Mouse (Mus musculus) thymus, postnatal 0 days (tissue): ENCODE data around the gene Mdfi. TPM values are rescaled to one million over a fixed set of nuclear protein-coding genes. Genes with fewer than 3 reads are reported as not detected.

Experiments used
- DNase-seq: peaks from one replicate; pipeline ENCODE4 v3.0.0-alpha.2; 2015; ENCODE audit warnings: low spot score
- polyA plus RNA-seq: library from polyadenylated mRNA; unstranded; fragments of >200 nt; fragmentation: Nextera tagmentation; extraction: Ambion mirVana; gene quantifications from 2 replicates; pipeline ENCODE4 v1.2.1, GENCODE M21; 2015

Gene Mdfi
- polyA plus RNA-seq, 1 experiment from 2014 or later, result 3.5 TPM

DNA sequence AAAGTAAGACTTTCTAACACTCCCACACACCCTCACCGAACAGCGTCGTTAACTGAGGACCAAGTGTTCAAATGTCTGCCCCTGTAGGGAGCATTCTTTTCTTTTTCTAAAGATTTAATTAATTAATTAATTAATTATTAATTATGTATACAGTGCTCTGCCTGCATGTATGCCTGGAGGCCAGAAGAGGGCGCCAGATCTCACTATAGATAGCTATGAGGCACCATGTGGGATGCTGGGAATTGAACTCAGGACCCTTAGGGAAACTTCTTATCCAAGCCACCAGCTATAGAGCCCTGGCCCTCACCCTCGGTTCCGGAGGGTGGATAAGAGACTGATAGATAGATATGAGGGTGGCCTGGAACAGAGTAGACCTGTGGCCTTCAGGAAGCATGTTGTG is 13.5 kb upstream of the Mdfi start:
- no peak for DNase-seq

DNA sequence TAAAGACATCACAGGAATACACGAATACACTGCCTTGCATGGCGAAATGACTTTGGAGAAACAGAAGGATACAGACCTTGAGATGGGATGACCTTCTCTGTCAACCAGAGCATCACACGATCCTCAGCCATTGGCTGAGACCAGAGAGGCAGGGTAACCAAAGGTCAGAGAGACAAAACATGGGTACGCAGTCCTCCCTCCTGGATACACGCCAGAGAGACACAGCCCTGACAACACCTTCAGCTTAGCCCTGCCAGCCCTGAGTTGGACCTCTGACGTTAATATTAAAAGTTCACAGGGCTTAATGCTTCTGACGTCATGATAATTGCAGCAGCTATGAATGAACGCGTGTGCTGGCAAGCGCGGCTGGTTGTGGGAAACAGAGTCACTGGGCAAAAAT is 11.1 kb upstream of the Mdfi start:
- DNase-seq, result no peak

DNA sequence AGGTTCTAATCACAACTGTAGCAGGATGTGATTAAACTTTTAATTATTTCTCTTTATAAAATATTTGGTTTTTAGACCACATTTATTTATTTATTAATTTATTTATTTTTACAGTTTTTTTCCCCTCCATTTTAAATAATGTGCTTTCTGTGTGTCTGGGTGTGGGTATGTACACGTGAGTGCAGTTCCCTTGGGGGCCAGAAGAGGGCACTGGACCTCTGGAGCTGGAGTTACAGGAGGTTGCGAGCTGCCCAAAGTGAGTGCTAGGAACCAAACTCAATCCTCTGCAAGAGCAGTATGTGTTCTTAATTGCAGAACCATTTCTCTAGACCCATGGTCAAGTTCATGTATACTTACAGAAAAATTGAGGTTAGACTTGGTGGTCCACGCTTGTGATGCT is 9.0 kb upstream of the Mdfi start:
- no peak for DNase-seq

DNA sequence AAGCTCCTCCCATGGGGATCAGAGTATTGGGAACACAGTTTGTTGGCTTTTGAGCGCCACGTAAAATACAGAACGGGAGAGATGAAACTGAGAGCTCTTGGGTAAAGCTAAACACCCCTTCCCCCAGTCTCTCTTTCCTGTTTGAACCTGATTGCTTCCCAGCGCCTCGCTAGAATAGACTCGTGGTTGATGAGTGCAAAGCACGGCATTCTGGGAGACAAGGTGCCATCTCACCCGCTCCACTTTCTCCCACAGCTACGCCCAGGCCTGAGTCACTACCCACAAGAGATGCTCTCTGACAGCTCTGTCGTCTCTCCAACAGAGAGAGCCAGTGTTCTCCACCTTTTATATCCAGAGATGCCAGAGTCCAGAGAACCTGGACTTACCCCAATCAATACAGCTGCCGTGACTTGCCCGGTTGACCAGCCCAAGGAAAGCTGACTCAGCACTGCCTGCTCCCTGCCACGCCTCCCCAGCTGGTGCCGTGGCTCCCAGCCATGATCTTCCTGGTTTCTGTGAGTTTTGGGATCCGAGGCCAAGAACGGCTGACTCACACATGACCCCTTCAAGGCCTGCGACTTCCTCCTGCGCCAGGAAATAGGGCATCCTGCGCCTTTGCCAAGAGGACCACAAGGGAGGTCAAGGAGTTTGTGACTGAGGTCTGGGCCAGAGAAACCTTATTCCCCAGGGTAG is 7.6 kb upstream of the Mdfi start:
- DNase-seq, result no peak

DNA sequence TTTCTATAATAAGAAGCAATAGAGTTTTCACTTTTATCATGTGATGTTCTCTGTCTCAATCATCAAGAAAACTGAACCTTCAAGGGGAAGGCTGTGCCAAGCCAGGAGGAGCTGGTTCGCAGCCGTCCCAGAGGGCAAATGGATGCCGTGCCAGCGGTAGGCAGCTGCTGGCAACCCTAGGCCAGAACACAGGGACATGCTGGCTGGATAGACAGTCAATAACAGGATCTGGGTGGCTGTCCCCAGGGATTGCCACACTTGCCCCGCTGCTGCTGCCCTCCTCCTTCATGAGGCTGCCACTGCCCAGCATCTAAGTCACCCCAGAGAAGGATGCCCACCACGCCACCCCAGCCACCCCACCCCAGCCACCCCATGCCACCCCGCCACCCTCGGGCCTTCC is 7.0 kb upstream of the Mdfi start:
- DNase-seq, result no peak

DNA sequence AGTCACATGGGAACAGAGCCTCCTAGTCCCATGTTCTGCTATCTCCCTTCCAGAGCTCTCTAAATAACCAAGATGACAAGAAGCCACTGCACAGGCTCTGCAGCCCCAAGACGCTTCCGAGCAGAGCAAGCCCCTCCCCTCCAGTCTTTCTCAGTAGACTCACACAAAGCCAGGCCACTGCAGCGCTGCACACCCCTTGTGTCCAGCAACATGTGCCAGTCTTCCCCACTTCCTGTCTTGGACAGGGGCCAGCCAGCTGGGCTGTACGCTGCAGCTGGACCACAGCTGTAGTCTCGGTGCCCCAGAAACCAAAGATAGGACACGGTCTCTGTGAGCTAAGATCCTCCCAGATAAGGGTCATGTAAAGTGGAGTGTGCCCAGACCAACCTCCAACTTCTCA is 3.3 kb upstream of the Mdfi start:
- DNase-seq, result no peak

DNA sequence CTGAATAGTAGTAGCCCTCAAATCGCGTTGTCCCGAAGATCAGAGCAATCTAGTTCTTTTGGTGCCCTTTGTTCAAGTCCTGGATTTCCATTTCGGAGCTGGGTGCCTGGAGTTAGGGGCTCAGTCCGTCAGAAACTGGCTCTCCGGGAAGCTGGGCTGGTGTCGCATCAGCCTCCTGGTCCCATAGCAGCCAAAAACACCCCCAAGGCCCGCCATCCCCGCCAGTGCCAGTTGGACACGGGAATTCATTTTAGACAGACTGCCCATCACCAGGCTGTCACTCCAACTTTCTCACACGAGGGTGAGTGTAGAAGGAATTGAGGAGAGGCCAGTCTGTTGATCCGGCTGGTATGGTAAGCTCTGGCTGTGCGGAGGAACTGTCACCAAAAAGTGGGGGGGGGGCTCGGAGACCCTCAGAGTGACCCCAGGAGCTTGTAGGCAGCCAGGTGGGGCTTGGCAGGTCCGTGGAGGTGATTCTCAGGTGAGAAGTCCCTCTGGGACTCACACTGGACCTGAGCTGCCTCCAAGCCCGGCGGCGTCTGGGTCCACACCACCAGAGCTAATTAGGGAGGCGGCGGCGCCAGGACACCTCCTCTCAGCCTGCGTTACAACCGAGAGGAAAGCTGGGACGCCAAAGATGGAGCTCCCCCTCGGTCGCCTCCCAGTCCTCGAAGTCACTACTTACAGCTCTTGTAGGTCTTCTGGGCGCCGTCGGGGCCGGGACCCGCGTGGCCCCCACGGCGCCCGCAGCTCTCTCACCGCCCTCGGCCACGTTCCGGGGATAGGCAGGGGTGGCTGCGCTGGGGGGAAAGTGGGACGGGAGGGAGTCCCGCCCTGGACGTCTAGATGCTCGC is 636 bp downstream of the Mdfi start:
- no peak for DNase-seq

DNA sequence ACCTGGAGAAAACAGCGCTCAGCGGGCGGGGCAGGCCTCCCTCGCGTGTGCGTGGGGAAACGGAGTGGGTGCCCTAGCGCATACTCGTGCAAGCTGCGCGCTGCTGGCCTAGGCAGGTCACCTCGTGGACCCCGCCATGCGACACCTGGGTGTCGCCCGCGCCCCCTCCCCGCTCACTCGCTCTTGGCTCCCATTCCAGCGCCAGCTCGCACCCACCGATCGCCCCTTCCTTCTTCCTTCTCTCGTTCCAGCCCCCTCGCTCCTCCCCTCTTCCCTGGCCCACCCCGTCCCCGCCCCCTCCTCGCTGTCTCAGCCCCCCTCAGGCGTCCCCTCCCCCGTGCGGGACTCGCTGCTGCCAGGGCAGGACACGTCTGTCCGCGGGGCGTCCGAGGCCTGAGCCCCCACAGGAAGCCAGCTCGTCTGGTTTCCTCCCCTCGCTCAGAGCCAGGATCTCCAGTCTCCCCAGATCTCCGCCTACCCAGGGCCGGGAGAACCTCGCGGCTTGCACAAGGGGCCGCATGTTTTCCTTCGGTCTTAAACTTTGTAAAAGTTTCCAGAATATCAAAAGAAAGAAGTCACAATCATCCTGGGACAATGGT is 1.4 kb downstream of the Mdfi start:
- peak; percentile 31 for DNase-seq

DNA sequence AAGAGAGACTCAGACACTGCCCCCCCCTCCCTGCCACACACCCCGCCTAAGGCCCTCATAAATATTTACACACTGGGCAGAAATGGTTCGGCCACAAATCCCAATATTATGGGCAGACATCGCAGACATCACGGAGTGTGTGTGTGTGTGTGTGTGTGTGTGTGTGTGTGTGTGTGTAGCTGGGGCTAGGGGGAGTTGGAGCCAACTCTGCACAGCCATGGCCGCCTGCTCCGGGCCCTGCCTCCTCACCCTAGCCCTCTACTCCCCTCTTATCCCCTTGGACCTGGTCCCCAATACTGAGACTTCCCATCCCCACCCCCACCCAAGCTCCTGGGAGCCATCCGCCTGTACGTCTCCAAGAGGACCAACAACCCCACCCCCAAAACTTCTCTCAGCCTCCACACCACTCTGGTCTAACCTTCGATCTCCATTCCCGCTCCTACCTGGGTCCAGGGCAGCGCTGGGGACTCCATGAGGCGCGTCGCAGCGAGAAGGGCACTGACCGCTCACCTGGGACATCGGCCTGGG is 1.9 kb downstream of the Mdfi start:
- DNase-seq, result no peak

DNA sequence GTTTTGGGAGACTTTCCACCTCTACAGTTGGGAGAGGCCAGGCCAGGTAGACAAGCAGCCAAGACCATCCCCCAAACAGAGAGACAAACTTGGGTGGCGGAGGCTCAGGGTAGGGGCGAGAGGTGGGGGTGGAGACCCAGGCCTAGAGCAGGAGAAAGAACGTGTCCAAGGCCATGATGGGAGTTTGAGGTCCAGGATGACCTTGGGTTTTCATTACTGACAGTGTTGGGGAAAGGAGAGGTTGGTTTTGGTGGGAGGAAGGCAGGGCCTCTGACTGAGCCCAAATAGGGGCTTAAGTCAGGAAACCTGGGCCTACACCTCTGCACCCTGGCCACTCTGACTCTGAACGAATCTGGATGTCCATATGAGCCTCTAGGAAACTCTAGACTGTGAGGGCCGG is 2.7 kb downstream of the Mdfi start:
- DNase-seq, result no peak

DNA sequence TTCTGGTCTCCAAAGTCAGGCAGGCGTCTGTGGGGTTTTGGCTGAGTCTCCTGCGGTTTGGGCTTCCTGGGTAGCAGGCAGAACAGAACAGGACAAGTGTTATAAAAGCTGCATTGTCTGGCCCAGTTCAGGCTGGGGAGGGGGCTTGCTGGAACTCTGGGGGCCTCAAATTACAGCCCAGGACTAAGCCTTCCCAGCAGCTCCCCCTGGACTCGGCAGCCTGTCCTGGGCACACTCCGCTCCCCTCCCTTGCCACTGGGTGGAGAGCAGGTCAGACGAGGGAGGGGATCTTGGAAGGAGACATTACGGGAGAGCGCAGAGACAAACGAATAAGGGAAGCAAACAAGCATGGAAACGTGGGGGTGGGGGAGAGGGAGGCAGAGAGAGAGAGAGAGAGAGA is 3.3 kb downstream of the Mdfi start:
- no peak for DNase-seq

DNA sequence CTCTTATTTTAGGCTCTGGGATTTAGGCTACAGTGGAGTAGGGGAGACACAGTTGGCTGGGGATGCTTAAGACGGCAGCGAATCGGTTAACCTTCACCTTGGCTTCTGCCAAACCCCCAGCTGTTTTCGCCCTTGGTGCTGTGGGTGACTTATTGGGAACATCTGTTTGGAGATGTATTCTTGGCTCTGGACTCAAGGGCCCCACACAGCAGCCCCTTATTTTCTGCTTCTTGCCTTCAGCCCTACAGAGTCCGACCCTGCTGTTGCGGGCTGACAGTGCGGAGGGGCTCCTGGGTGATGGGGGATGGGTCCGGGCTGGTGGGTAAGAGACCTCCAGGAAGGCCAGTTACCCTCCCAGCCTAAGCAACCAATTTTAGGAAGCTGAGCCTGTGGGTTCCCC is 13.2 kb downstream of the Mdfi start:
- DNase-seq, result no peak

DNA sequence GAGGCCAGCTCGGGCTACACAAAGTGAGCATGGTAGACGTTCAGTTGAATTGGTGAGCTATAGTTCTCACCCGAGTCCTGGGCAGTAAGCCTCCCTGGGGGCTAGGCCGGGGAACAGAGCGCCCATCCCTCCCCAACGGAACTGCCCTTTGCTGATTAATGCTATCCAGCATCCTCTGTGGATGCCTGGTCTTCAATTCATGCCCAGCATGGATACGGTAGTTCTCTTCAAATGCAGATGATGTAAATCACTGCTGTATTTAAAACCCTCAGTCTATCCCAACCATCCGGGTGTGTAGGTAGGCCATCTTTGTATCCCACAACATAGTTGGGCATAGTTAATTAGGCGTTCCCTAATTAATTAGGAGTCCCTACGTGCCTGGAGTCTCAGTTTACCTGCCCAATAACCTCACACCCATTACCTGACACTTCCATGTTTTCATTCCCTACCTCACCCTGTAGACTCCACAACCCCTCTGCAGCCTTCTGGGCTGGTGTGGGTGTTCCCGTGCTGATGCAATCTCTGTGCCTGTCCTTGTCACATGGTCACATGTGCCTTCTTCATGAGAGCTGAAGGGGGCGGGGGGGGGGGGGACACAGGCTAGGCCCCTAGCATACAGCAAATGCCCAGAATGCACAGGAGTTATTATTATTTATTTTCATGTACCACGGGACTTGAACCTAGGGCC is 16.3 kb downstream of the Mdfi start:
- DNase-seq, result no peak

DNA sequence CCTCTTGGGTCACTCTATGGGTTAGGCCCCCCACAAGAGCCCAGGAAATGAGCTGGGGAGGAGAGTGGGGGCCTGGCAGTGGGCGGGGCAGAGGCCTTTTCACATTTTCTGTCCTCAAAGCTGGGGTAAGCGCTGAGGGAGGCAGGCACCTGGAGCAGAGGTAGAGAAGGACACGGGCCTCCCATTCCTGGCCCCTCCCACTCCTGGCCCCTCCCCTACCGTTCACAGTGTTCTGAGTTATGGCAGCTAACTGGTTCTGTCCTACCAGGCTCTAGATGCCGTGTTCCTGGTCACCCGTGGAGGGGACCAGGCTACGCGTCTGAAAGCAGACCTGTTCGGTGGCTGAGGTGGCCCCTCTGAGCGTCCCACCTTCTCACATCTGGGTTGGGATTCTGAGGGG is 19.0 kb downstream of the Mdfi start:
- no peak for DNase-seq

DNA sequence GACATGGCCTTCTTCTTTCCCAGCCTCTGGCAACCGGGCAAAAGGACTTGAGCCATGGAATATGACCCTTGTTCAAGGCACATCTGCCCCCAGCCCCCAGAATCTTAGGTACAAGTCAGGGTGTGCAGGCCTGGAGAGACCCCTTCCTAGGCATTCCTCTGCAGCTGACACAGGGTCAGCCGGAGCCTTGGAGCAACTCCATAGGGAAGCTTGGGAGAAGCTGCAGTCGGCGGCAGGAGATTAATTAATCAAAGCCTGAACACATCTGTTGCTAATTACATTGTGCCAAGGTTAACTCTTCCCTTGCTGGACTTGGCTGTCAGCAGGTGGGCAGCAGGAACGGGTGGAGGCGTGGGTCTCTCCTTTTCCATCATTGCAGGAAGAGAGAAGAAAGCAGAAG is 20.0 kb downstream of the Mdfi start:
- DNase-seq, result no peak

DNA sequence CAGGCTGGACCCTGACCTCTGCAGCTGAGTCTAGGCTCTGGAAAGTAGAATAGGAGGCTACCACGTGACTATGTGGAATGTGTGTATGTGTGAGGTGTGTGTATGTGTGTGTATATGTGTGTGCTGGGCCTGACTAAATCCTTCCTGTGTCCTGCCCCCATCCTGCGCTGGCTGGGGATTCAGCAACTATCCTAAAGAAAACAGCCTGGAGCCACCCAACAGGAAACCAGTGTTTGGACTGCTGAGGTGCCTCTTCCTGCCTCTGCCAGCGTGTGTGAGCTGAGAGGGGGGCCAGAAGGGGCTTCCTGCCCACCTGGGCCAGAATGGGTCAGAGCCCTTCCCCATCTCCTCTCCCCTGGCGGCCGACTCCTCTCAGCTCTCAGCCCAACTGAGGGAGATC is 20.9 kb downstream of the Mdfi start:
- peak; percentile 55 for DNase-seq

DNA sequence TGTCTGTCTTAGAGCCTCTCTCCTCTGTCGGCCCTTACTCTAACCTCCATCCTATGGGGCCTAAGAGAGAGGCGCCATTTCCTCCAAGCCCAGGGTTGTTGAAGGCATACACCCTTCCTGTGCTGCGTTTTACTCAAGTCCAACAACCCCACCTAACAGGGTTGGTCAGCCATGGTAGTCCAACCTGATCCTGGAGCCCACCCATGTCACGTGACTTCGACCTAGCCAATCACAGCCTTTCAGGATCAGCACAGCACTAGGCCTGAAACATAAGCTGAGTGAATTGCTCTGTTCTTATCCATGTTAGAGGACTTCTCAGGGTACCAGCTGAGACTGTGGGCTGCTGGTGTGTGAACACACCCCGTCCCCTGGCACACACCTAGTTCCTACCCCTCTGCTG is 22.3 kb downstream of the Mdfi start:
- DNase-seq, result no peak

DNA sequence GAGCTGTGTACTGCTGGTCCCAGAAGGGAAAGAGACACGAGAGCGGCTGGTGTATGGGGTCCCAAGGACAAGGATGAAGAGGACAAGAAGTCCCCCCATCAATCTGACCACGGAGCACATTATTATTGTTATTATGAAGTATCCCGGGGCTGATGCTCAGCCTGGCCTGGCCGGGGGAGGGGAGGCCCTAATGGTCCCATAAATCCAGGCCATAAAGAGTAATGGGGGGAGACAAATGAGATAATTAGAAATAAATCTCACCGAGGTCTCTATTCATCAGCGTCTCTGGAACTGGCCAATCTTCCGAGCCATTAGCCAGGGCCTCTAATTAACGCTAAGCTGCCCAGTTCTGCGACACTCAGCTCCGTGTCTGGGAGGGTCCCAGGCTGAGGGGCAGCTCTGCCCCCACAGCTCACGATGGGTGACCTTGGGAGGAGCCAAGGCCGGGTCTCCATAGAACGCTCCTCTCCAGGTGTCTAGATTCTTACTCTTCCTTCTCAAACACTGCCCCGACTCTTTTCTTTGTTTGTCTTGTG is 23.2 kb downstream of the Mdfi start:
- DNase-seq, result no peak

DNA sequence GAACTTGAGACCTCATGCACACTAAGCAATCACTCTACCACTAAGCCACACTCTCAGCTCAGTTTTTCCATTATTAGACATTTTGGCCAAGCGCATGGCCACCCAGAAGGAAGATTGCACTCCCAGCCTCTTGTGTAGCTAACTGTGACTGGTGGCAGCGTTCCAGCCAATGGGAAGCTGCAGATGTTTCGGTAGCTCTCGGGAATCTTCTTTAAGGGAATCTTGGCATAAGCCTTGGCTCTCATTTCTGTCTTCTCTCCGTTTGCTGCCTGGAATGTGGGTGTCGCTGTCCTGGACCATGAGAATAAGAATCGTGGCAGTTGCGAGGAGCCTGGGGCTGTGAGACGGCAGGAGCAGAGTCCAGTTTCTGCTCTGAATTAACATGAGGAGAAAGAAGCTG is 28.3 kb downstream of the Mdfi start:
- DNase-seq, result no peak

DNA sequence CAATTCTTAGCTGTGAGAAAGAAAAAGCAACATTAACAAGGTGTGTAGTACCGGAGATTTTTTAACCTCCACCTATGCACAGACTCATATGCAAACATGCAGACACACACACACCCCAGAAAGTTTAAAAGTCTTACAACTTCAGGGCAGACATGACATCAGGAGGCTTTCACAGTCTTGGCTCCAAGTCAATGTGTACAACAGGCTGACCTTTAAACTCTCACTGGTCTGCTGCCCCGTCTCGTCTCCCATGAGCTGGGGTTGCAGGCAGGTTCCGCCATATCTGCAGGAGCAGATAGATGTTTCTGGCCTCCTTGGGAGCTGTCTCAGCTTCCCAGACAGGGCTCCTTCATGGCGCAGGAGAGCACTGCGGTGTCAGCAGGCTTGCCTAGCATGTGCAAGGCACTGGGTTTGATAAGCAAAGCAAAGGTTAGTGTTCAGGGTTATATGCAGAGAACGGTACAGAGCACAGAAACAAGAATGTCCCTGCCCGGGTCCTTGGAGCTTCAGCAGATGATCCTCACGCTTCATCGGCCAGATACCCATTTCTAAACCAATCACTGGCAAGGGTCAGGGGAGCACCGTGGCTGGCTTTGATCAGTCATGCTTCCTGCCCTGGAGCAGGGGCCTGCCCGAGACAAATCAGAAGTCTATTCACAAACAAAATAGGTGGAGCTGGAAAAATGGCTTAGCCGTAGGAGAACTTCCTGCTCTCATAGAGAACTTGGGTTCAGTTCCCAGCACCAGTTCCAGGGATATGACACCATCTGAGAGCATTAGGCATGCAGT is 29.2 kb downstream of the Mdfi start:
- DNase-seq, result no peak

DNA sequence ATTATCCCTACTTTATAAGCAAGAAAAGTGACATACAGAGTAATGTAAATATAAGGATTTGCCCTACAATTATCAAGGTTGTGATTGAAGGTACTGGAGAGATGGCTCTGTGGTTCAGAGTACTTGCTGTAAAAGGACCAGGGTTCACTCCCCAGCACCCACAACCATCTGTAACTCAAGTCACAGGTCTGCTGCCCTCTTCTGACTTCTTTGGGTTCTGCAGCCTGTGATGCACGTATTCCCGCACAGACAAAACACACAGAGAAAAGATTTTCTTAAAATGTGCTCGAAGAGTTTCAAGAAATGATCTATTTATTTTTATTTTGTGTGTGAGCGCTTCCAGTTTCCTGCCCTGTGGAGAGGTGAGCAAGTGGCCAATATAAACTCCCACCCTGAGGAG is 30.8 kb downstream of the Mdfi start:
- no peak for DNase-seq
